Mouse (Mus musculus): ENCODE data around the gene Olfr486. TPM values are rescaled to one million over a fixed set of nuclear protein-coding genes. Genes with fewer than 3 reads are reported as not detected.
"Not testable (repeated sequence)": the region's sequence is repeated elsewhere in the genome, so short reads cannot be mapped to it uniquely, and the experiment has no call there.

Gene Olfr486
- not detected for total RNA-seq (2021)
- long read RNA-seq, experiment 1: 0 reads
- long read RNA-seq, experiment 2: 0 reads

DNA sequence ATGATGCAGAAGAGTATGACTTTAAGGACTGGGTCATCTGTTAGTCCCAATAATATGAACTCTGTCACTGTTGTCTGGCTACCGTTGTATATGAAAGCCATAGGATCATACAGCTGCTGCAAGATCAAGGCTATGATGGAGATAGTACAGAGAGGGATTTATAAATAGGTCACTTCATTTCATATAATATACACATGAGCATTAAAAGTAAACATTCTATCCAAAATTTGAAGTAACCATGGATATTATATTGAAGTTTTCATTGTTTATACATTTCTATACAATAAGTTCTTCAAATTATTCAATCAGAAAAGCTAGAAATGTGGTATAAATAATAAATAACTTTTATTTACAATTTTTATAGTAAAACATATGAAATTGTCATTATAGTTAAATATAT, at the start of gene Olfr486:
Gene Olfr486, minus strand, starts transcription at position 101 of the 400 bp plus-strand sequence.
- DNase-seq: not testable (repeated sequence)

DNA sequence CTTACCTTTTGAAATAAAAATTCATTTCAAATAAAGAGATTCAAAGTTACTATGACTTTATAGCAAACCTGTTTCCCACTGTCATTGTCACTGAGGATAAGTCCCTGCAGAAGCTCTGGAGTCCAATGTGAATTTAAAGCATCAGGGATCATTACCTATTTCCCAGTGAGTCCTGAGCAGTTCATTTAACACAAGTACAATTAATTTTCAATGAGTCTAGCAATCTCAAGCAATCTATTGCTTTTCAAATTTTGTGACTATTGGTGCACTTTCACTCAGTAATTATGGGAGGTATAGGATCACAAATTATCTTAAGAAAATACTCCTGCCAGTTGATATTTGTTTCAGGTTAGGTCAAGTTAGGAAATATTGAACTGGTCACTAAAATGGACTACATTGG, 42.0 kb upstream of the Olfr486 start, which contains the start of gene Olfr487:
Gene Olfr487, minus strand, starts transcription at position 101 of the 400 bp plus-strand sequence.
- not testable (repeated sequence) for DNase-seq

DNA sequence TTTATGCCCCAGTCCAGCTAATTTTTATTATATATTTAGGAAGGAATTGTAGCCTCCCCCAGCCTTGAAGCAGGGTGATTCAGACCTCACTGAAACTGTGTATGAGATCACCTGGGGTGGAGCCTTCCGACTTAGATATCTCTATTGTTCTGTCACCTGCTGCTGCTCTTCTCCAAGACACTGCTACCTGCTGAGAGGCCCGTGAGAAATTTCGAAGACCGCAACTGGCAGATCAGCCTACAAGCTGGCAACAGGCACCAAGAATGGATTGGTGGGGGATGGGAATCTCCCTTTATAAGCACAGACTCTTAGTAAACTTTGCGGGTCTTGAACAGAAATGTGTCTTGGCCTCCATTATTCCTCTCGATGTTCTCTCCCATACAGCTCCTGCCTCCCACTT, 24.4 kb upstream of the Olfr486 start:
- no peak for DNase-seq

DNA sequence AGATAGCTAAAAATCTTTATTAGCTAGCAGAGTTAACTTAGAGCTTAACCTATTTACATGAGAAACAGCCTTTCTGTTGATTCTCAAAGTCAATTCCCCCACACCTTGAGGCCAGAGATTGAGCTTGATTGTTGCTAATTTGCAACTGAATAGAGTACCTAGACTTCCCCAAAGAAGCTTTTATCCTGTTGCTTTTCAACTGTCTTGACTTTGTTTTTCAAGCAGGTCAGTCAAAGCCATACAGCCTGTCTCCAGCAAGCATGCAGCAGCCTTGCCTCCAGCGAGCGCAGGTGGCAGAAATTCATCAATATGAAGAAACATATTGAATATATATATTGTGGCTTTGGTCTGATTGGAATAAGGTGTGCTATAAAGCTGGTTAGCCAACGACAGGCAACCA, 23.8 kb upstream of the Olfr486 start:
- not testable (repeated sequence) for DNase-seq

DNA sequence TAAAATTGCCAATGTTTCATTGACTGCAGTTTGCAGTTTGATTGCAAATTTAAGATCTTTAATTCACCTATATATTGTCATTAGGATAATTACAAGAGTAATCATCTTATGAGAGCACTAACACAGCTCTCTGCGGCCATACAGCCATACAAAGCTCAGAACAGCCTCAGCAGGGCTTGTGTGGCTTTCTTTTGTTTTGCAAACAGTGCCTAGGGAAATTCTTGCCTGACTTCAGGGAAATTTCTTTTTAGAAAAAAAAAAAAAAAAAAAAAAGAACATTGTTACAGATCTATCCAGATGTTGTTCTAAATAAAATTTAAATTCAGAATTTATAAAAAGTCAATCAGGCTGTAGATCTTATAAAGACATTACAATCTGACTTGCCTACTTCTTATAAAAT, 20.2 kb upstream of the Olfr486 start:
- not testable (repeated sequence) for DNase-seq

DNA sequence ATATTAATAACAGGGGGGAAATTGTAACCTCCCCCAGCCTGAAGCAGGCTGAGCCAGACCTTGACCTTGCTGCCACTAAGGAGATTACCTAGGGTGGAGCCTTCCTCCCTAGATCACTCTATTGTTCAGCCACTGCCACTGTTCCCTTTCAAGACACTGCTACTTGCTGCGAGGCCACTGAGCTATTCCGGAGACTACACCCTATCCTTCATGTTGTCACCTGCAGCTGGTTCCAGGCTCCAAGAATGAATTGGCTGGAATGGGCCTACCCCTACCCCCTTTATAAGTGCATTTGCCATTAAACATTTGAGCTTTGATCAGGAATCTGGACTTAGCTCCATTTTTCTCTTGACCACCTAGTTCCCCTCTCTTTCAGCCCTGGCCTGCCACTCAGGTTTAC, 18.7 kb upstream of the Olfr486 start:
- not testable (repeated sequence) for DNase-seq

DNA sequence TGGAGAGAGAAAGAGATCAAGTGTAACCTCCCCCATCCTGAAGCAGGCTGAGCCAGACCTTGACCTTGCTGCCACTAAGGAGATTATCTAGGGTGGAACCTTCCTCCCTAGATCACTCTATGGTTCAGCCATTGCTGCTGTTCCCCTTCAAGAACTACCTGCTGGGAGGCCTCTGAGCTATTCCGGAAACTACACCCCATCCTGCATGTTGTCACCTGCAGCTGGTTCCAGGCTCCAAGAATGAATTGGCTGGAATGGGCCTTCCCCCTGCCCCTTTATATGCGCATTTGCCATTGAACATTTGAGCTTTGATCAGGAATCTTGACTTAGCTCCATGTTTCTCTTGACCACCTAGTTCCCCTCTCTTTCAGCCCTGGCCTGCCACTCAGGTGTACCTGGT, 12.7 kb upstream of the Olfr486 start:
- not testable (repeated sequence) for DNase-seq

DNA sequence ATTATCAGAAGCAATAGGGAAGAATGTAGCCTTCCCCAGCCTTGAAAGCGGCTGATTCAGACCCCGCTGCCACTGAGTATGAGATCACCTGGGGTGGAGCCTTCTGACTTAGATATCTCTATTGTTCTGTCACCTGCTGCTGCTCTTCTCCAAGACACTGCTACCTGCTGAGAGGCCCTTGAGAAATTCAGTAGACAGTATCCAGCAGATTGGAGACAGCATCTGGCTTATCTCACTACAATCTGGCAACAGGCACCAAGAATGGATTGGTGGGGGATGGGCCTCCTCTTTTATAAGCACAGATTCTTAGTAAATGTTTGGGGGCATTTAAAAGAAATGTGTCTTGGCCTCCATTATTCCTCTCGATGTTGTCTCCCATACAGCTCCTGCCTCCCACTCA, 11.9 kb upstream of the Olfr486 start:
- not testable (repeated sequence) for DNase-seq

DNA sequence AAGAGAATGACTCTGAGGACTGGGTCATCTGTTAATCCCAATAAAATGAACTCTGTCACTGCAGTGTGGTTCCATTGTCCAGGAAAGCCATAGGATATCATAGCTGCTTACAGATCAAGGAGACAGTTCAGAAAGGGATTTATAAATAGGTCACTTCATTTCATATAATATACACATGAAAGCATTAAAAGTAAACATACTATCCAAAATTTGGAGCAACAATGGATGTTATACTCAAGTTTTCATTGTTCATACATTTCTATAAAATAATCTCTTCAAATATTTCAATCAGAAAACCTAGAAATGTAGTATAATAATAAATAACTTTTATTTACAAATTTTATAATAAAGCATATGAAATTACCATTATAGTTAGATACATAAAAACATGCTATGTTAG, 12.8 kb downstream of the Olfr486 start, which contains the start of gene Olfr485:
Gene Olfr485, minus strand, starts transcription at position 101 of the 400 bp plus-strand sequence.
- DNase-seq: no peak

DNA sequence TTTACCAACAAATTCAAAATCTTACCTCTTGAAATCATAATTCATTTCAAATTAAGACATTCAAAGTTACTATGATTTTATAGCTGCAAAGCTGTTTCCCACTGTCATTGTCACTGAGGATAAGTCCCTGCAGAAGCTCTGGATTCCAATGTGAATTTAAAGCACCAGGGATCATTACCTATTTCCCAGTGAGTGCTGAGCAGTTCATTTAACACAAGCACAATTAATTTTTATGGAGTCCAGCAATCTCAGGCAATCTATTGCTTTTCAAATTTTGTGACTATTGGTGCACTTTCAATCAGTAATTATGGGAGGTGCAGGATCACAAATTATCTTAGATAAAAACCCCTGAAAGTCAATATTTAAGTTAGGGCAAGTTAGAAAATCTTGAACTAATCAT, 45.2 kb downstream of the Olfr486 start, which contains the start of gene Olfr484:
Gene Olfr484, minus strand, starts transcription at position 101 of the 400 bp plus-strand sequence.
- DNase-seq: no peak

Other genes with a start within 250 kb of the Olfr486 start
- gene Olfr473, start 242.3 kb downstream of the Olfr486 start, total RNA-seq (2021): not detected
- not detected for gene Olfr474, start 218.1 kb downstream of the Olfr486 start, total RNA-seq (2021)
- not detected for gene Olfr476, start 207.9 kb downstream of the Olfr486 start, total RNA-seq (2021)
- gene Olfr477, start 186.0 kb downstream of the Olfr486 start, total RNA-seq (2021): not detected
- gene Olfr478, start 138.8 kb downstream of the Olfr486 start, total RNA-seq (2021): not detected
- gene Olfr479, start 122.0 kb downstream of the Olfr486 start, total RNA-seq (2021): not detected
- not detected for gene Olfr480, start 105.4 kb downstream of the Olfr486 start, total RNA-seq (2021)
- gene Olfr481, start 92.9 kb downstream of the Olfr486 start, total RNA-seq (2021): not detected
- 1 to 10 TPM; 1.1 to 1.5 TPM for gene Olfr482, start 75.2 kb downstream of the Olfr486 start, total RNA-seq (2021)
- not detected for gene Olfr483, start 71.9 kb downstream of the Olfr486 start, total RNA-seq (2021)
- gene Olfr484, start 45.3 kb downstream of the Olfr486 start, total RNA-seq (2021): not detected
- gene Olfr485, start 12.9 kb downstream of the Olfr486 start, total RNA-seq (2021): not detected
- not detected for gene Olfr487, start 41.9 kb upstream of the Olfr486 start, total RNA-seq (2021)
- not detected for gene Olfr488, start 85.6 kb upstream of the Olfr486 start, total RNA-seq (2021)
- gene Olfr490, start 116.2 kb upstream of the Olfr486 start, total RNA-seq (2021): not detected
- not detected for gene Olfr491, start 140.7 kb upstream of the Olfr486 start, total RNA-seq (2021)
- not detected for gene Olfr492, start 150.9 kb upstream of the Olfr486 start, total RNA-seq (2021)
- gene Olfr493, start 174.2 kb upstream of the Olfr486 start, total RNA-seq (2021): not detected
- gene Olfr494, start 192.6 kb upstream of the Olfr486 start, total RNA-seq (2021): not detected
- not detected for gene Olfr495, start 220.4 kb upstream of the Olfr486 start, total RNA-seq (2021)
- not detected for gene Olfr497, start 247.7 kb upstream of the Olfr486 start, total RNA-seq (2021)